Mouse (Mus musculus) G1E-ER4 (cell line): ENCODE results near the gene Ugt1a10. TPM values are rescaled to one million over a fixed set of nuclear protein-coding genes. Genes with fewer than 3 reads are reported as not detected.

Experiments used
- GATA1 ChIP-seq: IDR thresholded peaks from one replicate; pipeline ENCODE4 v1.8.0; 2012; ENCODE audit warnings: low read length, inconsistent platforms
- polyA plus RNA-seq: library from polyadenylated mRNA; stranded (reverse); fragments of >175 nt; gene quantifications from 2 replicates; pipeline ENCODE4 v1.2.3, GENCODE M21; 2012

Gene Ugt1a10
- polyA plus RNA-seq, 1 experiment, result not detected

DNA sequence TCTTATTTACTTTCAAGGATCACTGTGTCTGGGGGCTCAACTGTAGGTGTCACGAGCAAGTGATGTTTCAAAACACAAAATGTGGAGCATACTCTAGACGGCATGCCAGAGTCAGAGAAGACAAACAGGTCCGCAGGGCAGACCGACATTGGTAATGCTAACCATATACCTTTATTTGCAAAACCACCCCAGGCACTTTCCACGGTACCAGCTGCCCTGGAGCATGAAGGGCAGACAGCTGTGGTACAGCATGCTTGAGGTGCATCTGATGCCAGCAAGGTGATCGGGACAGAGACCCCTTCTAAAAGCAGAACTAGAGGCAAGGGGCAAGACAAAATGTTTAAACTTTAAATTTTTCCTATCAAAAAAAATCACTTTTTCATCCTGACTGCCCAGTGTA lies 207.8 kb downstream of the Ugt1a10 start:
- TF ChIP-seq GATA1, result no peak

DNA sequence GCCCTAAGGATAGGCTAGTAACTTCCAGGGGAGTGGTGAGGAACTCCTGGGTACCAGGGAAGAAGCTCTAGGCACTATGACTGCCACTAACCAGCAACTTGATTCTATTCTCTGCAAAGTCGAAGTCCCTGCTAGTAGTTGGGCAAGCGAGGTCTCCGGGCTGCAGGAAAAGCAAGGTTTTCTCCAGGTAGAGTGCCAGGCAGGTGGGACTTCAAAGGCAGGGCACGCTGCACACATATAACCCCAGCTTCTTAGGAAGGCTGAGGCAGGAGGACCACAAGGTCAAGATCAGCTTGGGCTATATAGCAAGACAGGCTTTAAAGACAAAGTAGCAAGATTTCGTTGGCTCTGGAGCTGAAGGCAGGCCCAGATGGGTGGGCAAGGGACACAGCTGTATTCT lies 208.6 kb downstream of the Ugt1a10 start:
- TF ChIP-seq GATA1, result no peak

- TF ChIP-seq GATA1, result no peak
Measured at GRCm38 (mm10) chr1:88264237-88264868, 209.2 kb downstream of the Ugt1a10 start.

DNA sequence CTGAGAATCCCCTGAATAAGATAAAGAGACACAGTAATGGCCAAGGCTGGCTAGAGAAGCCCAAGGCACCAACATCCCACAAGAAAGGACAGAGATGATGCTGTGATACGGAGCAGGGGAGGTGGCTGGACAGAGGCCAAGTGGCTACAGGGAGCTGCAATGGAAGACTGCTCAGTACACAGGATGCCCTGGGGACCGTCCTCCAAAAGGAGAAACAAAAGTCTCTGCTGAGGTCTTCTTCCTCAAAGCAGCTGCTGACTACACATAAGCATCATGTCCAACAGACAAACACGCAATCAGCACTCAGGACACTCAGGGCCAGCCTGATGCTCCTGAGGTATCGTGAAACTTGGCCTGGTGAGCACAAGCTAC lies 209.7 kb downstream of the Ugt1a10 start:
- no peak for TF ChIP-seq GATA1

DNA sequence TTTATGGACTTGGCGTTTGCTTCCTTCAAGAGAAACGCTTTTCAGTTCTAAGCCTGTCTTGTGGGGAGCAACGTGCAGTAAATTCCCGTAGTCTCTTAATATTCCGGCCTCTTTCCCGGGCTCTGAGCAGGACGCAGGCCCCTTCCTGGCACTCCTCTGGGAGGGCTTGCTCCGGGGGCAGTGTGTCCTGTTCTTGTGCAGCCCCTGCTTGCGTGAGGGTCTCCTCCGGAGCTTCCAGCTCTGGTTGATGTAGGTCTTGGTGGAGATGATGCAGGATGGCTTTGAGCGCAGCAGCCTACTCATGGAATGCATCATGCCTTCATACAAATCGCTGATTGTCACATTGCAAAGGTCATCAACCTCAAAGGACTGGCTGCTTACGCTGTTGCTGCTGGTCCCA lies 210.9 kb downstream of the Ugt1a10 start:
- no peak for TF ChIP-seq GATA1

DNA sequence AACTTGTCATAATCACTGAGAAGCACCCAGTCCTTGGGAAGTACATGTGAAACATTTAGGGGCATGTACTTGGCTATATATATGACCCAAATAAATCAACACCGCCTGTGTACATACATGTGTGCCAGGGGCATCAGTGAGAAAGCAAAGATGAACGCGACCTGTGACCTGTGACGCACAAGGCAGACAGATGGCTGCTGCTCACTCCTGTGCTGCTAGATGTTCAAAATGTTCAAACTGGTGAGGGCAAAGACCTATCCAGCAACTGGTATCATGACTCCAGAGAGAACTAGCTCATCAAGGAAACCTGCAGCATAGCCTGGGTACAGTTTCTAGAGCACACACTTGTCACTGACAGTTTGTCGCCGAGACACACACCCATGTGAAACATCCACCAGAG lies 212.3 kb downstream of the Ugt1a10 start:
- no peak for TF ChIP-seq GATA1

- TF ChIP-seq GATA1, result no peak
Measured at GRCm38 (mm10) chr1:88268070-88268469, 212.9 kb downstream of the Ugt1a10 start.

Other genes starting within 250 kb of the Ugt1a10 start
- 15.5 and 25.3 TPM in 2 replicates for gene Dgkd, start 202.1 kb upstream of the Ugt1a10 start, polyA plus RNA-seq
- 1.2 and 2.3 TPM in 2 replicates for gene Usp40, start 46.8 kb upstream of the Ugt1a10 start, polyA plus RNA-seq
- gene Ugt1a9, start 15.4 kb downstream of the Ugt1a10 start, polyA plus RNA-seq, result not detected in 2 replicates
- gene Ugt1a8, start 32.4 kb downstream of the Ugt1a10 start, polyA plus RNA-seq, result not detected in 2 replicates
- not detected in 2 replicates for gene Ugt1a7c, start 39.7 kb downstream of the Ugt1a10 start, polyA plus RNA-seq
- not detected in 2 replicates for gene Ugt1a6b, start 47.9 kb downstream of the Ugt1a10 start, polyA plus RNA-seq
- gene Ugt1a6a, start 79.4 kb downstream of the Ugt1a10 start, polyA plus RNA-seq, result not detected in 2 replicates
- gene Ugt1a5, start 110.6 kb downstream of the Ugt1a10 start, polyA plus RNA-seq, result not detected in 2 replicates
- not detected in 2 replicates for gene Ugt1a2, start 145.2 kb downstream of the Ugt1a10 start, polyA plus RNA-seq
- gene Dnajb3, start 150.4 kb downstream of the Ugt1a10 start, polyA plus RNA-seq, result not detected in 2 replicates
- not detected in 2 replicates for gene Ugt1a1, start 156.6 kb downstream of the Ugt1a10 start, polyA plus RNA-seq
- gene Mroh2a, start 171.6 kb downstream of the Ugt1a10 start, polyA plus RNA-seq, result not detected in 2 replicates
- gene Hjurp, start 222.2 kb downstream of the Ugt1a10 start, polyA plus RNA-seq, result 48.5 and 76.4 TPM in 2 replicates
- not detected in 2 replicates for gene Trpm8, start 222.3 kb downstream of the Ugt1a10 start, polyA plus RNA-seq